Mouse (Mus musculus) cerebellum, postnatal 14 days (tissue): Measurements from ENCODE around the gene Ifi213.
"Not testable (repeated sequence)": the region's sequence is repeated elsewhere in the genome, so short reads cannot be mapped to it uniquely, and the experiment has no call there.

Experiments used
- DNase-seq, 2 experiments: peaks; one replicate each; pipeline ENCODE4 v3.0.0; 2021; ENCODE audit warnings: mixed read lengths in 2 of 2

Ifi213 gene

DNA sequence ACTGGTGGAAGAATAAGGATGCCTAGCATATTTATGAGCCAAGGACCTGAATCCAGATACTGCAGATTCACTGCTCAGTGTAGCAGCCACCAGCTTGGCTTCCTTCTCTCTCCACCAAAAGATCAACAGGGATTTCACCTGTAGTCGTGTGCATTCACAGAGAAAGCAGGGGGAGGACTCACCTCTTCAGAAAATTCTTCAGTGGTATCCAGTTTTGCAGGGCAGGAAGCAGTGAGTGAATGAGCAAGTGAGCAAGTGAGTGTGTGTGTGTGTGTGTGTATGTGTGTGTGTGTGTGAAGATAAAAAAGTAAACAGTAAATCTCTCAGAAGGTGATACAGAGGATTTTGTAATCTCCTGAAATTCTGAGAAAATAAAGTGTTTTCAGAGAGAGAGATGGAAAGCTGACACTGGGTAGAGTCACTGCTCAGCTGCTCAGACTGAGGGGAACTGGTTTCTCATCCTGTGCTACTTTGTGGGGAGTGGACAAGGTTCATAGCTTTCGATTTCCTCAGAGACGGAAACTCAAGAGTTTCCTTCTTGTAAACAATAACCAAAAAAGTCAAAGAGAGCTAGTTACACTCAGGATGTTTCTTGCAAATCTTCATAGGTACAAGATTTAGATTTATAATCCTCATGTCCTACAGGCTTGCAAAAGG lies at the start of gene Ifi213:
TSS of gene Ifi213 (minus strand) at position 437 of the 657 bp plus-strand sequence.
- DNase-seq = not testable (repeated sequence)

DNA sequence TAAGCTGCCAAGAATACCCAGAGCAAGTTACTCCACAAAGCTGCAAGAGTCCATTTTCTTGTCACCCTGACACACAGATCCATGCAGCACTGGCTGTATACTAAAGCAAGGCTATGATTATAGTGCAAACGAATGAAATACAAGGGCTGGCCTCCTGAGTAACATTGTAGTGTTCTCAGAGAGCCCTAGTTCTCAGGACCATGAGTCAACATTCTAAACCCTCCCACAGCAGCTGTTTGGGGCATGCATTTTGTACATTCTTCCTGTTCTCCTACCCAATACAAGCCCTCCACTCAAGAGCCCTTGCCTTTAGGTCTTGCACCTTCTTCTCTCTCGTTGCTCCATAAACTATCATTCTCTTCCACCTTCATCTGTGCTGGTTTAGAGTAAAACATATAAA lies 46.3 kb upstream of the Ifi213 start:
- no peak for DNase-seq

DNA sequence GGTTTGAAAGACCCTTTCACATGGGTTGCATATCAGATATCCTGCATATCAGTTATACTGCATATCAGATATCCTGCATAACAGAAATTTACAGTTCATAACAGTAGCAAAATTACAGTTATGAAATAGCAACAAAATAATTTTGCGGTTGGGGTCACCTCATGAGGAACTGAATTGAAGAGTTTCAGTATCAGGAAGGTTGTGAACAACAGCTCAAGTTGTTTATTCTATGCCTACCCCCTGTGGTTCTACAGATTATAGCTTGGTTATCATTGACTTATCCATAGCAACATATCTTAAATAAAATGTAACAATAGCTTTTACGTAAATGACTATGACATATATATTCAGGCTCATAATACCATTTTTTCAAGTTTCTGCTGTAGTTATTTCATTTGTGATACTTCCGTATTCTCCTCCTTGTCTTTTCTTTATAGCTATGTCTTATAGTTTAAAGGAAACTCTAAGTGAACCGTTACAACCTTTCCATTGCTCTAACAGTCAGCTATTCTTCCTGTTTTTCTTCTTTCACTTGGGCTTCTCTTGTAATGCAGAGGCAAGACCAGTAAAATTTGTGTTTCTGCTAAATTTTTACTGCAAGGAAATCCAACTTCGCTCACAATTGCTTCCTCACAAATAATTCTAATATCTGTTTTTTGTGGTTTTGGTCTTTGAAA lies 35.0 kb upstream of the Ifi213 start:
- DNase-seq = no peak

DNA sequence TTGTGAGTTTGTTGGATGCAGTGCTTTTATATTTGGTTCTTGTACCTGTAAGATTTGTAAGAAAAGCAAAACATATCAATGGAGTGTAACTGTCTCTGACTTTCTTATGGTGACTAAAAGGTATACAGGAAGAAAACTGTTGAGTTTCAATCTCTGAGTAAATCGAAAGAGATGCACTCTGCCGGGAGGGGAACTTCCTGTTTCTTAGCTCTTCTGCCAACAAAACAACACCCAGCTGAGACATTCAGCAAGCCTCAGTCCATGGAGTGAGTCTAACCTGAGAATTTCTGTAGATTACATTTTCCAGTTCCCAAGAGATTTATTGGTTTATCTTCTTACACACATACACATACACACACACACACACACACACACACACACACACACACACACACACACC lies 31.5 kb upstream of the Ifi213 start, which contains the start of gene Ifi209:
TSS of gene Ifi209 (plus strand) at position 296 of the 400 bp plus-strand sequence.
- DNase-seq = not testable (repeated sequence)

DNA sequence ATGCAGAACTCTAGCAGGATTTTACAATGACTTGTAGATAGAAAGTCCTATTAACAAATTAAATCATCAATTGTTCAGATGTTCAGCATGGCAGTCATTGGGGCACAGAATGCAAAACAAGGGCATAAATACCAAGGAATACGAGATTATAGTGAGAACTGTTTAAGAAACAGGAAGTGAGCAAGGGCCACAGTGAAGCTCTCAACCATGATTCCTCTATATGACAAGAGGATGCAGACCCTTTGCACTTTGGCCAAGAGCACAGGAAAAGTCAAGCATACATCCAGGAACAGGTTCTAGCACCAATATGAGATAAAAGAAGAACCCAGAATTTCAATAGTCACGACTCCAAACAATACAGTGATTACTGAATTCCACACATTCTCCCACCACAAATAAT lies 27.6 kb upstream of the Ifi213 start:
- DNase-seq = no peak

DNA sequence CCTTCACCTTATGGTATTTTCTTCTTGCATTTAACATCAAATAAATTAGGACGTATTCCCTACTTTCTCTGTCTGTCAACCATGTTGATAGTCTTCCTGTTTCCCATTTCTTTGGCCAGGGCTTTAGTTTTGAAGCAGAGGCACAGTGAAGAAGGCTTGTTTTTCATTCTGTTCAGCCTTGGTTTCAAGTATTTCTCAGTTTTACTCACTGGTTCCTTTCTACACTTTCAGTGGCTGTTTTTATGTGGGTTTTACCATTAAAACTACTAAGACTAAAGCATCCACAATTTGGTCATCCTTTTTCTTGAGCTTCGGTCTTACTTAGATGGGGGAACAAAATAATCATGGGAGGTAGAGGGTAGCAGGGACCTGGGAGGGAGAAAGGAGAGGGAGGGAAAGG lies 25.0 kb upstream of the Ifi213 start:
- DNase-seq = no peak

DNA sequence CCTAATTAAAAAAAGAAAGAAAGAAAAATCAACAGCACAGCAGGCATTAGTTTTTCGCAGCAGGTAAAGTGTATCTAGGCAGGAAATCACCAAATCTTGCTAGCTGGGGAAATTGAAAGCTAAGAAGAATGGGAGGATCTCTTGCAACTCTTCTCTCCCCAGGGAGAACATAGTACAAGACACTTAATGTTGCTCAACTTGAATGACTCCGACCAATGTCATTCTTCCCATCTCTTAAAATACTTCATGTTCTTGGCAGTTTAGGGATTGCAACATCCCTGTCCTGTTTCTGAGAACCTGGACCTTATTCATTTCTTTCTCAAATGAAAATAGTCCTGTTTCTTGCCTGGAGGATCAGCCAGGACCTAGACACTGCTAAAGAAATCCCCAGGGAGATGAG lies 23.1 kb upstream of the Ifi213 start:
- DNase-seq = not testable (repeated sequence)

DNA sequence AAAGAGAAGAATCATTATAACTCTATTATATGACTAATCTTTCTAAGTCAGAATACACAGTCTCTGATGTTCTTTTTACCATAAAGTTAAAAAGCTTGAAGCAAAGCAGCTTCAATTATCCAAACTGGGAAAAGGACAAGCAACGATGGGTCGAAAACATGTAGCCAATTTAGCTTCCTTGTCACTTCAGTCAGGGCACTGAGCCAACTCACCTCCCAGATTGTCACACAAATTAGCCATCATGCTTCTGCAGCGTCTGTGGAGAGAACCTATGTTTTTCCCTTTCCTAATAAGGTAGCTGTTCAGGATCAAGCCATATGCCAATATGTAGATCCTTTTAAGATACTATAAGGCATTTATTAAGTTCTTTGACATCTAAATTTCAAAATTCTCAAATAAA lies 11.2 kb upstream of the Ifi213 start:
- peak; percentile 32 to 48 for DNase-seq

DNA sequence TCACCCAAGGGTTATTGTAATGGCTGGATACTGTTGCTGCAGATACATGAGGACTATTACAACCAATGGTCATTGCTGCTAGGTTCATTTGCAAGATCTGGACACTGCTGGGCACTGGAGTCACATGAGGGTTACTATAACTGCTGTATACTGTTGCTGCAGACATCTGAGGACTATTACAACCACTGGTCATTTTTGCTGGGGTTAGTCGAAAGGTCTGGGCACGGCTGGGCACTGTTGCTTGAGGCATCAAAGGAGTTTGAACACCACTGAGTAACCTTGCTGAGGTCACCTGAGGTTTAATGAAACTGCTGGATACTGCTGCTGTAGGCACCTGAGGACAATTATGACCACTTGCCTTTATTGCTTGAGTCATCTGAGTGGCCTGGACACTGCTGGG lies 9.4 kb downstream of the Ifi213 start:
- DNase-seq = not testable (repeated sequence)

DNA sequence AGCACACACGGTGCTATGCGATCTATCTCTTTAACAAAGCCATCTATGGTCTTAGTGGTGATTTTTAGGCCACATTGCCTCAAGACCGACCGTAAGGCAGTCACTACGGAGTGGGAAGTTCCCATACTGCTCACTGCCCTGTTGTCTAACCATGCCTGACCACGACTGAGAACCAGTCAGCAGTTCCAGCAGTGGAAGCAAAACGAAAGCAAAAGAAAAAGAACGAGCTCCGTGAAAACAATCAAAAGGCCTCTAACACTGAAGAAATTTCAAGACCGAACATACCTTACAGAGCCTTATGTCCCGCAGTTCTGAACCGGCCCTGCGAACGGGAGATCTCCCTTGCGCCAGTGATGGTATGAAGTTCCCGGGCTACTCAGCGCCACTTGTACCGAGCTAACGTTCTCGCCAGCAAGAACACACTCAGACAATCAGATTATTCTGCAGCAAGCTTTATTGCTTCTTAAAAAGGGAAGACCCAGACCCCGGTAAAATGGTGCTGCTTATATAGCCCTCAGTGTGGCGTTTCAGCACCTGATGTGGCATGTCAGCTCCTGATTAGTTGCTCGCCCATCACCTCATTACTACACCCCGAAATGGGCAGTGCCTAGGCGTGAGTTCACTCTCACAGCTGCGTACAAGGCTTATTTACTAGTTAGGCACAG lies 19.0 kb downstream of the Ifi213 start:
- DNase-seq = no peak

DNA sequence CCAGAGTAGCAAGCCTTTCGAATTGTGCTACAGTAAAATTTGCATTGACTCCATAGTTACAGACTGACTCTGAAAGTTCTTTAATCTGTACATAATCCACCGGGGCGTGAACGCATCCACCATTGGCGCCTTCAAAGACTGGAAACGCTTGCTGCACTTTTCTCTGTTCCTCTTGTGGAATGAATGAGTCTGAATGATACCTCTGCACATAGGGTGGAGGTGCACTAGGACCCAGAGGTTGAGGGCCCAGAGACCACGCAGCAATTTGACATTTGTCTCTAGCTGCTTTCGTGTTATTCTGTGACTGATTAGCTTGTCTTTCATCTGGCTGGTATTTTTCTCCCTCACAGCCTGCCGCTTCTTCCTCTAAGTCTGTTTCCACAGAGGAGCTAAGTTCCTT lies 20.0 kb downstream of the Ifi213 start:
- DNase-seq = no peak

DNA sequence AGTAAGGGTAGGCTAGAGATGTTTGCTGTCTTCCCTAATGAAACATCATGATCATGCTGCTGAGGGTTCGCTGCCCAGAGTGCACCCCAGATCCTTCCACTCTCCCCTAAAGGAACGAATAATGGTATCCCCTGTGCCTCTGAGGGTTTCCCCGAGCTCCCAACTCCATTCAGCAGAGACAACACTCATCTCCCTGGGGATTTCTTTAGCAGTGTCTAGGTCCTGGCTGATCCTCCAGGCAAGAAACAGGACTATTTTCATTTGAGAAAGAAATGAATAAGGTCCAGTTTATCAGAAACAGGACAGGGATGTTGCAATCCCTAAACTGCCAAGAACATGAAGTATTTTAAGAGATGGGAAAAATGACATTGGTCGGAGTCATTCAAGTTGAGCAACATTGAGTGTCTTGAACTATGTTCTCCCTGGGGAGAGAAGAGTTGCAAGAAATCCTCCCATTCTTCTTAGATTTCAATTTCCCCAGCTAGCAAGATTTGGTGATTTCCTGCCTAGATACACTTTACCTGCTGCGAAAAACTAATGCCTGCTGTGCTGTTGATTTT lies 48.5 kb downstream of the Ifi213 start:
- DNase-seq = not testable (repeated sequence)

DNA sequence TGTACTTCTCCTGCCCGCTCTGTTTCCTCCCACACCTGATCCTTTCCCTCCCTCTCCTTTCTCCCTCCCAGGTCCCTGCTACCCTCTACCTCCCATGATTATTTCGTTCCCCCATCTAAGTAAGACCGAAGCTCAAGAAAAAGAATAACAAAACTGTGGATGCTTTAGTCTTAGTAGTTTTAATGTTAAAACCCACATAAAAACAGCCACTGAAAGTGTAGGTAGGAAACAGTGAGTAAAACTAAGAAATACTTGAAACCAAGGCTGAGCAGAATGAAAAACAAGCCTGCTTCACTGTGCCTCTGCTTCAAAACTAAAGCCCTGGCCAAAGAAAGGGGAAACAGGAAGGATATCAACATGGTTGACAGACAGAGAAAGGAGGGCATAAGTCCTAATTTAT lies 50.3 kb downstream of the Ifi213 start:
- not testable (repeated sequence) for DNase-seq

DNA sequence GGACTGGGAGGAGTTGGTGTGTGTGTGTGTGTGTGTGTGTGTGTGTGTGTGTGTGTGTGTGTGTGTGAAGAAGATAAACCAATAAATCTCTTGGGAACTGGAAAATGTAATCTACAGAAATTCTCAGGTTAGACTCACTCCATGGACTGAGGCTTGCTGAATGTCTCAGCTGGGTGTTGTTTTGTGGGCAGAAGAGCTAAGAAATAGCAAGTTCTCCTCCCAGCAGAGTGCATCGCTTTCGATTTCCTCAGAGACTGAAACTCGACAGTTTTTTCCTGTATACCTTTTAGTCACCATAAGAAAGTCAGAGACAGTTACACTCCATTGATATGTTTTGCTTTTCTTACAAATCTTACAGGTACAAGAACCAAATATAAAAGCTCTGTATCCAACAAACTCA lies 63.3 kb downstream of the Ifi213 start, which contains the start of gene Ifi214:
TSS of gene Ifi214 (minus strand) at position 167 of the 400 bp plus-strand sequence.
- DNase-seq = not testable (repeated sequence)

DNA sequence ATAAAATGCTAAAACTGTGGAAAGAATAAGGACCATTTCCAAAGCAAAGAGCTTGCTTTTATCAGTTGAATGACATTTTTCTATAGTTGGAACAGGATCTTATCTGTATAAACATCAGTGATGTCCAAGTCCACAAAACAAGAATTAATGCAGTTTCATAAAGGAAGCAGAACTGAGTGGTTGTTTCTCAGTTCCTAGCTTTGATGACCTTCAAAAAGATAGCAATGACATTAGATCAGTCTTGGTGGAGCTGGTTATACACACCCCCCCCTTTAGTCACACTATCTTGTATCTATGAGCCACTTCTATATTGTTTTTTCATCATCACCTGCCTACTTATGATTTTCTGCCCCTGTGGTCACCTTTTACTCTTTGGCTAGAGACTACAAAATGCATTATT lies 77.6 kb downstream of the Ifi213 start:
- DNase-seq = no peak
